Mouse (Mus musculus) midbrain, postnatal 0 days (tissue): ENCODE results near the gene Hlcs. TPM values are rescaled to one million over a fixed set of nuclear protein-coding genes. Genes with fewer than 3 reads are reported as not detected.
"Not testable (repeated sequence)": the region's sequence is repeated elsewhere in the genome, so short reads cannot be mapped to it uniquely, and the experiment has no call there.

ENCODE experiments used
- ATAC-seq: fragments of 200-750 bp; cut with Nextera tagmentation; 2 replicates; pipeline ENCODE4 v1.8.0; 2017; ENCODE audit warnings: moderate number of reproducible peaks, mild to moderate bottlenecking, moderate TSS enrichment, moderate library complexity; ENCODE audit not compliant: low FRiP score
- DNase-seq: peaks from one replicate; pipeline ENCODE4 v3.0.0-alpha.2; 2015; ENCODE audit warnings: low spot score
- H3K27ac ChIP-seq: fragments of 300-500 bp; sonication (generic); 2 replicates; pipeline ENCODE4 v1.5.1; 2014; ENCODE audit warnings: low read depth, mild to moderate bottlenecking, low read length, mixed read lengths
- H3K27me3 ChIP-seq: fragments of 300-500 bp; sonication (generic); 2 replicates; pipeline ENCODE4 v1.6.1; 2014; ENCODE audit warnings: low read length, control low read depth, mixed read lengths; ENCODE audit not compliant: insufficient read depth
- H3K36me3 ChIP-seq: fragments of 300-500 bp; sonication (generic); 2 replicates; pipeline ENCODE4 v1.6.1; 2014; ENCODE audit warnings: low read length, control low read depth, mixed read lengths; ENCODE audit not compliant: insufficient read depth
- H3K4me1 ChIP-seq: fragments of 300-500 bp; sonication (generic); 2 replicates; pipeline ENCODE4 v1.6.1; 2014; ENCODE audit warnings: mild to moderate bottlenecking, control low read depth, antibody characterized with exemption, low read length, mixed read lengths; ENCODE audit not compliant: insufficient read depth
- H3K4me2 ChIP-seq: fragments of 300-500 bp; sonication (generic); 2 replicates; pipeline ENCODE4 v1.6.1; 2014; ENCODE audit warnings: low read depth, mild to moderate bottlenecking, low read length, mixed read lengths; ENCODE audit not compliant: poor library complexity, severe bottlenecking
- H3K4me3 ChIP-seq: fragments of 300-500 bp; sonication (generic); 2 replicates; pipeline ENCODE4 v1.5.1; 2014; ENCODE audit warnings: low read depth, mild to moderate bottlenecking, low read length, moderate library complexity
- H3K9ac ChIP-seq: fragments of 300-500 bp; sonication (generic); replicated peaks from 2 replicates; pipeline ENCODE4 v1.6.1; 2014; ENCODE audit warnings: mild to moderate bottlenecking, low read length, moderate library complexity, mixed read lengths; ENCODE audit not compliant: poor library complexity, severe bottlenecking
- H3K9me3 ChIP-seq: fragments of 300-500 bp; sonication (generic); 2 replicates; pipeline ENCODE4 v1.6.1; 2016; ENCODE audit warnings: low read length, control low read depth
- CTCF ChIP-seq: IDR thresholded peaks from 2 replicates; pipeline ENCODE4 v1.5.1; 2016; ENCODE audit warnings: antibody characterized with exemption, mild to moderate bottlenecking
- WGBS: fragments of 180-500 bp; shearing (Covaris S2); extraction: QIAGEN DNeasy Blood & Tissue Kit; methylation state at CpG from one replicate; pipeline ENCODE4 v1.1.7; 2014; 5-methylcytosine and 5-hydroxymethylcytosine counted together
- polyA plus RNA-seq: library from polyadenylated mRNA; unstranded; fragments of >200 nt; fragmentation: Nextera tagmentation; extraction: Ambion mirVana; gene quantifications from 2 replicates; pipeline ENCODE4 v1.2.1, GENCODE M21; 2015
- total RNA-seq: library from RNA; depleted of rRNA; stranded (reverse); fragments of >200 nt; gene quantifications from 2 replicates; pipeline ENCODE4 v1.2.3, GENCODE M21; 2014

The Hlcs gene
- total and polyA plus RNA-seq, 2 experiments from 2014 or later = 7.8 to 10.0 TPM

DNA sequence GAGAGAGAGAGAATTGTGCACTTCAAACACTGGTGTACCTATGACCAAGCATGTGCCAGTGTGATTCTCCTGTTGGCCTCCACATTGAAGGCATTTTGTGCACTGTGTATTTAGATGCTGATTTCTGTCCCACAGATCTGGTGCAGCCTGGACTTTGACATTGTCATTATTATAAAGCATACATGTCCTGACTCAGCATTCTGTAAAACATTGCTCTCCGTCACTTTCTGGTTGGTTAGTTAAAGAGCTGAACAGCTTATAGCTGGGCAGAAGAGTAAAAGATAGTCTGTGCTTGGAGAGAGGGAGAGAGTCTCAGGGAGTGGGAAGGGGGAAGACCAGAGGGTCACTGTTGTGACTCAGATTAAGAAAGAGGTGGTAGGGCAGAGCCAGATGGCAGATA, 32.4 kb upstream of the Hlcs start:
- no peak for DNase-seq
- no peak for TF ChIP-seq CTCF
- Histone ChIP-seq H3K4me2 (no peak overlapping the region), H3K9ac (no peak overlapping the region), H3K27ac (no peak overlapping the region), H3K36me3 (no peaks in the 10 kb centered on the region), H3K4me3 (no peak overlapping the region), H3K9me3 (no peaks in the 10 kb centered on the region), H3K4me1 (no peaks in the 10 kb centered on the region), H3K27me3 (no peaks in the 10 kb centered on the region)
- WGBS = 77% methylated on average over 1 of the region's 1 CpGs
- ATAC-seq = no peak

GRCm38 (mm10) chr16:94339164-94340160, 26.1 kb upstream of the Hlcs start:
- not testable (repeated sequence) for H3K4me2 ChIP-seq, H3K9ac ChIP-seq, H3K27ac ChIP-seq, H3K4me1 ChIP-seq, H3K27me3 ChIP-seq, DNase-seq, H3K4me3 ChIP-seq, ATAC-seq, H3K36me3 ChIP-seq, H3K9me3 ChIP-seq
- 92% methylated on average over 19 of the region's 22 CpGs for WGBS

- H3K27me3 ChIP-seq = no peaks in the 10 kb centered on the region
- H3K9ac ChIP-seq = no peak overlapping the region
- 35% methylated on average over 5 of the region's 5 CpGs for WGBS
- no peak for DNase-seq
- no peak overlapping the region for H3K27ac ChIP-seq
- no peak overlapping the region for H3K4me3 ChIP-seq
- H3K4me2 ChIP-seq = no peak overlapping the region
- H3K36me3 ChIP-seq = no peaks in the 10 kb centered on the region
- no peak for TF ChIP-seq CTCF
- no peaks in the 10 kb centered on the region for H3K9me3 ChIP-seq
- H3K4me1 ChIP-seq = no peaks in the 10 kb centered on the region
- no peak for ATAC-seq
Observed at GRCm38 (mm10) chr16:94335656-94336055, 22.3 kb upstream of the Hlcs start.

DNA sequence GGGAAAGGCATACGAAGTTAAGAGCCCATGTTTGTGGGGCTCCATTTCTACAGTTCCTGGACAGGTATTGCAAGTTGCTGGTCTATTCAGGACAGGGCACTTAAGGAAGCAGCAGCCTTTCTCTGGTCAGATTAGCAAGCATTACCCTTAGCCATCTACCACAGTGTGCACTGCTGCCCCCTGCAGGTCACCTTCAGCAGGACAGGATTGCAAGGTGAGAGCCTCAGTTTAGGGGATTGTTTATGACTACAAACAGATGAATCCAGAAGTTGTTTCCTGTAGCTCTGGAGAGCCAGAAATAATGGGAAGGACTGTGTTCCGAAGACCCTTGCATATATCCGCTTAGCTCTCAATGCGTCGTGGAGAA, 18.5 kb upstream of the Hlcs start:
- no peaks in the 10 kb centered on the region for H3K9me3 ChIP-seq
- H3K36me3 ChIP-seq = no peaks in the 10 kb centered on the region
- TF ChIP-seq CTCF = peak; percentile 70
- ATAC-seq (no peak), DNase-seq (no peak)
- H3K4me3 ChIP-seq = no peak overlapping the region
- H3K9ac ChIP-seq = no peak overlapping the region
- H3K27me3 ChIP-seq = peaks cover 23% of the 10 kb centered on the region
- WGBS = 59% methylated on average over 5 of the region's 5 CpGs
- peaks cover 6% of the 10 kb centered on the region; the same call in 1 of the 2 replicates for H3K4me1 ChIP-seq
- H3K27ac ChIP-seq = no peak overlapping the region
- H3K4me2 ChIP-seq = no peak overlapping the region

- no peak for TF ChIP-seq CTCF
- ATAC-seq (no peak), DNase-seq (no peak)
- H3K27me3 ChIP-seq = peaks cover 27% of the 10 kb centered on the region
- WGBS = 84% methylated on average over 9 of the region's 9 CpGs
- no peaks in the 10 kb centered on the region for H3K36me3 ChIP-seq
- H3K4me2 ChIP-seq = no peak overlapping the region
- peaks cover 6% of the 10 kb centered on the region; the same call in 1 of the 2 replicates for H3K4me1 ChIP-seq
- H3K4me3 ChIP-seq = no peak overlapping the region
- H3K27ac ChIP-seq = no peak overlapping the region
- H3K9ac ChIP-seq = no peak overlapping the region
- H3K9me3 ChIP-seq = no peaks in the 10 kb centered on the region
Observed at GRCm38 (mm10) chr16:94331233-94331885, 18.0 kb upstream of the Hlcs start.

GRCm38 (mm10) chr16:94330429-94330828, 17.1 kb upstream of the Hlcs start:
- H3K4me1 ChIP-seq = peaks cover 6% of the 10 kb centered on the region; the same call in 1 of the 2 replicates
- no peak overlapping the region for H3K27ac ChIP-seq
- no peak for ATAC-seq
- peak; percentile 7; the same call in 1 of the 2 replicates for TF ChIP-seq CTCF
- no peaks in the 10 kb centered on the region for H3K36me3 ChIP-seq
- WGBS = 53% methylated on average over 5 of the region's 5 CpGs
- H3K9ac ChIP-seq = no peak overlapping the region
- H3K9me3 ChIP-seq = no peaks in the 10 kb centered on the region
- DNase-seq = peak; percentile 56
- H3K4me3 ChIP-seq = no peak overlapping the region
- H3K4me2 ChIP-seq = no peak overlapping the region
- peaks cover 30% of the 10 kb centered on the region for H3K27me3 ChIP-seq
